Mouse (Mus musculus): ENCODE results near the gene Aak1. TPM values are rescaled to one million over a fixed set of nuclear protein-coding genes. Genes with fewer than 3 reads are reported as not detected.

Gene Aak1
- total and polyA plus RNA-seq, 2 experiments = 2.6 to 7.2 TPM

DNA sequence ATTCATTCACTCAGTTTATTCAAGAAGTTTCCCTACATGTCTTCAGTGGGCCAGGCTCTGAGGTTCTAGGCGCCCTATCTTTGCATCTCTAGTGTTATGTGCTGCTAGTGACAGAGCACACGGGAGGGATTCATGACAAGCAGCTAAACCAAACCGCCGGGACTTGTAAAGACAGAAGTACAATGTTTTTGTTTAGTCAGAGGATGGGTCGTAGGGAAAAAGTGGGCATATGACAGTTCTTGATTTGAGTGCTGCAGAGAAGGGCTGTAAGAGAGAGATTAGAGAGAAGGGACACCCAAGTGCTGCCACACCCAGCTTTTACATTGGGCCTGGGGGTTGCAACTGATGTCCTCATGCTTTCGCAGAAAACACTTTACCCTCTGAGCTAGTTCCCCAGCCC lies 35.4 kb downstream of the Aak1 start:
- Histone ChIP-seq H3K4me1 (ENCODE audit: control insufficient read depth, insufficient read depth, low read length) (no peaks in the 10 kb centered on the region), H3K27ac (replicated peaks; ENCODE audit: insufficient read depth, low read depth, low read length) (no peak overlapping the region), H3K79me2 (ENCODE audit: control insufficient read depth, insufficient read depth, low read length) (no peaks in the 10 kb centered on the region; the same call in 1 of the 2 replicates), H3K4me3 (ENCODE audit: insufficient read depth, low read depth, low read length) (no peak overlapping the region), H3K36me3 (ENCODE audit: control insufficient read depth, insufficient read depth, low read length) (peaks cover 4% of the 10 kb centered on the region; the same call in 1 of the 2 replicates), H3K9ac (ENCODE audit: low read depth, low read length) (no peak overlapping the region), H3K27me3 (ENCODE audit: control insufficient read depth, insufficient read depth, low read length) (no peaks in the 10 kb centered on the region)
- 91% methylated on average over 6 of the region's 6 CpGs for WGBS
- TF ChIP-seq POLR2A (IDR thresholded peaks at IDR 0.05; ENCODE audit: extremely low read depth, insufficient read depth, low read length) = no peak
- TF ChIP-seq CTCF (IDR thresholded peaks at IDR 0.05; ENCODE audit: low read depth, low read length) = no peak
- no peak for DNase-seq (ENCODE audit: extremely low read depth, low read depth, low spot score)

DNA sequence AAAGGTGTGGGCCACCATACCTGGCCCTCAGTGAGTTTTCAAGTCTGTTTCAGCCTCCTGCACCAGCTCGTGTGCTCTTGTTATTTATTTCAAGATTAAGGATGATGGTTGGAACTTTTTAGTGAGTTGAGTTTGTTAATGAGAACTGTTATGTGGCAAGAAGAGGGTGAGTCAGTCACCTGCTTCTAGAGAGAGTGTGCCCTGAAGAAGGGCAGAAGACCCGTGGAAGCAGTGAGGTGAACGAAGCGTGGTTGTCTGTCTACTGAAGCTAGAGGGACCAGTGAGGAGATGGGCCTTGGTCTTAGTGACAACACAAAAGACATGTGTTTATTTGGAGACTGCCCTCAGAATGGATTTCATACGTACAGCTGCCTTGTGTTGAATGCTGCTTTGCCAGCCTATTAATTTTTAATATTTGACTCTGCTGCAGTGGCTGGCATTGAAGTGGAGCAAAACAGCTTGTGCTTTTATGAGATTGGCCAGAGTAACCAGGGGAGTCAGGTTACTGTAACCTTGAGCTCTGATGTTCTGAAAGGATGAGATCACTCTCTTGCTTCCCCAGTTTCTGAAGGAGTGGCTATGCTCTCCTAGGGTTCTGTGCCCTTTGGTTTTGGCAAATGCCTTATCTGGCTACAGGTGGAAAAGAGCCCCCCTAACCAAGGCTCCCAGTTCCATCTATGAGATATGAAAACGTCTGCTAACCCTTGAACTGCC lies 36.7 kb downstream of the Aak1 start:
- no peak overlapping the region for H3K4me3 ChIP-seq (ENCODE audit: insufficient read depth, low read depth, low read length)
- H3K27me3 ChIP-seq (ENCODE audit: control insufficient read depth, insufficient read depth, low read length) = no peaks in the 10 kb centered on the region
- H3K9ac ChIP-seq (ENCODE audit: low read depth, low read length) = no peak overlapping the region
- H3K4me1 ChIP-seq (ENCODE audit: control insufficient read depth, insufficient read depth, low read length) = no peaks in the 10 kb centered on the region
- no peak for DNase-seq (ENCODE audit: extremely low read depth, low read depth, low spot score)
- 74% methylated on average over 6 of the region's 6 CpGs for WGBS
- H3K36me3 ChIP-seq (ENCODE audit: control insufficient read depth, insufficient read depth, low read length) = peaks cover 7% of the 10 kb centered on the region; the same call in 1 of the 2 replicates
- no peaks in the 10 kb centered on the region for H3K79me2 ChIP-seq (ENCODE audit: control insufficient read depth, insufficient read depth, low read length)
- TF ChIP-seq CTCF (IDR thresholded peaks at IDR 0.05; ENCODE audit: low read depth, low read length) (no peak), POLR2A (IDR thresholded peaks at IDR 0.05; ENCODE audit: extremely low read depth, insufficient read depth, low read length) (no peak)
- H3K27ac ChIP-seq (replicated peaks; ENCODE audit: insufficient read depth, low read depth, low read length) = no peak overlapping the region

DNA sequence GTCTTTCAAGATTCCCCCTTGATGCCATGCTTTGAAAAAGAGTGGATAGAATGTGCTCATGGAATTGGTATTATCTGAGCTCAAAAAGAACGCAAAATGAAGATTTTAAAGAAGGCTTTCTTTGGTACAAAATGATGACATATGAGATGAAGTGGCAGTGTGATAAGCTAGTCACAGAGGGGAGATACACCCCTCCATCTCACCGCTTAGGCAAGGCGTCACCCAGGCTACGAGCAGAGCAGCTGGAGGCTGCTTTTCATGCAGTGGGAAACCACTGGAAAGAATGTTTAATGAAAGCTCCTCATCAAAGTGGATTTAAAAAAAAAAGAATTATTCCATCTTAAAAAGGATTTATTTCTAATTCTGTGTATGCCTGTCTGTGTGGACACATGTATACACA lies 37.5 kb downstream of the Aak1 start:
- no peaks in the 10 kb centered on the region for H3K27me3 ChIP-seq (ENCODE audit: control insufficient read depth, insufficient read depth, low read length)
- no peak for DNase-seq (ENCODE audit: extremely low read depth, low read depth, low spot score)
- no peak overlapping the region for H3K9ac ChIP-seq (ENCODE audit: low read depth, low read length)
- no peak overlapping the region for H3K4me3 ChIP-seq (ENCODE audit: insufficient read depth, low read depth, low read length)
- no peaks in the 10 kb centered on the region; the same call in 1 of the 2 replicates for H3K79me2 ChIP-seq (ENCODE audit: control insufficient read depth, insufficient read depth, low read length)
- 96% methylated on average over 4 of the region's 4 CpGs for WGBS
- no peak for TF ChIP-seq POLR2A (IDR thresholded peaks at IDR 0.05; ENCODE audit: extremely low read depth, insufficient read depth, low read length)
- no peak for TF ChIP-seq CTCF (IDR thresholded peaks at IDR 0.05; ENCODE audit: low read depth, low read length)
- no peaks in the 10 kb centered on the region for H3K4me1 ChIP-seq (ENCODE audit: control insufficient read depth, insufficient read depth, low read length)
- H3K36me3 ChIP-seq (ENCODE audit: control insufficient read depth, insufficient read depth, low read length) = peaks cover 7% of the 10 kb centered on the region; the same call in 1 of the 2 replicates
- H3K27ac ChIP-seq (replicated peaks; ENCODE audit: insufficient read depth, low read depth, low read length) = no peak overlapping the region

DNA sequence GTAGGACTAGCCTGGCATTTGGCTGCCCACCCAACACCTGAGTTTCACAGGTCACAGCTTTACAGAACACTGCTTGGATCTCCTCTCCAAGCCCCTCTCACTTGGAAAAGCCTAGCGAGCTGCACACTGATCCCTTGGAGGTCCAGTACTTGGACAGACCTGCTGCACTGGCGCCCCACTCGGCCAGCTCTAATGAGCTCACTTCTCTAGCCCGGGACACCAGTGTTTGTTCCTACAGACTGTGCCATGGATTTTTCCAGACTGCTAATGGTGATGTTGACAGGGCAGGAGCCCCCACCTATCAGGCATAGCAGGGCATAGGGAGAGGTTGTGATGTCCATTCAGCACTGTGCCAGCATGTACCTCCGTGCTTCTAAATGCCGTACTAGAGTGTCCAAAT lies 48.2 kb downstream of the Aak1 start:
- H3K79me2 ChIP-seq (ENCODE audit: control insufficient read depth, insufficient read depth, low read length) = peaks cover 5% of the 10 kb centered on the region; the same call in 1 of the 2 replicates
- TF ChIP-seq POLR2A (IDR thresholded peaks at IDR 0.05; ENCODE audit: extremely low read depth, insufficient read depth, low read length) (no peak), CTCF (IDR thresholded peaks at IDR 0.05; ENCODE audit: low read depth, low read length) (no peak)
- H3K27ac ChIP-seq (replicated peaks; ENCODE audit: insufficient read depth, low read depth, low read length) = no peak overlapping the region
- H3K36me3 ChIP-seq (ENCODE audit: control insufficient read depth, insufficient read depth, low read length) = no peaks in the 10 kb centered on the region; the same call in 1 of the 2 replicates
- H3K9ac ChIP-seq (ENCODE audit: low read depth, low read length) = no peak overlapping the region
- DNase-seq (ENCODE audit: extremely low read depth, low read depth, low spot score) = no peak
- H3K27me3 ChIP-seq (ENCODE audit: control insufficient read depth, insufficient read depth, low read length) = no peaks in the 10 kb centered on the region
- no peaks in the 10 kb centered on the region for H3K4me1 ChIP-seq (ENCODE audit: control insufficient read depth, insufficient read depth, low read length)
- no peak overlapping the region for H3K4me3 ChIP-seq (ENCODE audit: insufficient read depth, low read depth, low read length)
- WGBS = 92% methylated on average over 6 of the region's 6 CpGs

DNA sequence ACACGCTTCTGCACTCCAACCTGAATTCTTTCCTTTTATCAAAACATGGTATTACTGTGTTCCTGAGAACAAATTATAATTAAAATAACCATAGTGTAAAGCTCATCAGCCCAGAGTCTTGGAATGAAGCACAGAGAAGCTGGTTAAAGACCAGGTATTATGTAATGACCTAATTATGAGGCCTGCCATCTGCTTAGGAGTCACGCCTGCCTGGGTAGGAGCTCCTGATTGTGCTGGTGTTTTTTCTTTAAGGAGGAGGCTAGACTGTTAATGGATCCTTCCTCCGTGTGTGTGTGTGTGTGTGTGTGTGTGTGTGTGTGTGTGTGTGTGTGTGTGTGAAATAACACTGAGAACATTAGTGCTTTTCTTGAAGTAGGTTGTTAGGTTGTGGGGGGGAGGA lies 49.7 kb downstream of the Aak1 start:
- TF ChIP-seq POLR2A (IDR thresholded peaks at IDR 0.05; ENCODE audit: extremely low read depth, insufficient read depth, low read length) = no peak
- TF ChIP-seq CTCF (IDR thresholded peaks at IDR 0.05; ENCODE audit: low read depth, low read length) = no peak
- H3K9ac ChIP-seq (ENCODE audit: low read depth, low read length) = no peak overlapping the region
- no peak overlapping the region for H3K4me3 ChIP-seq (ENCODE audit: insufficient read depth, low read depth, low read length)
- no peak for DNase-seq (ENCODE audit: extremely low read depth, low read depth, low spot score)
- H3K27ac ChIP-seq (replicated peaks; ENCODE audit: insufficient read depth, low read depth, low read length) = no peak overlapping the region
- H3K27me3 ChIP-seq (ENCODE audit: control insufficient read depth, insufficient read depth, low read length) = no peaks in the 10 kb centered on the region
- no peaks in the 10 kb centered on the region for H3K36me3 ChIP-seq (ENCODE audit: control insufficient read depth, insufficient read depth, low read length)
- no peaks in the 10 kb centered on the region for H3K4me1 ChIP-seq (ENCODE audit: control insufficient read depth, insufficient read depth, low read length)
- peaks cover 9% of the 10 kb centered on the region for H3K79me2 ChIP-seq (ENCODE audit: control insufficient read depth, insufficient read depth, low read length)
- 88% methylated on average over 3 of the region's 3 CpGs for WGBS

DNA sequence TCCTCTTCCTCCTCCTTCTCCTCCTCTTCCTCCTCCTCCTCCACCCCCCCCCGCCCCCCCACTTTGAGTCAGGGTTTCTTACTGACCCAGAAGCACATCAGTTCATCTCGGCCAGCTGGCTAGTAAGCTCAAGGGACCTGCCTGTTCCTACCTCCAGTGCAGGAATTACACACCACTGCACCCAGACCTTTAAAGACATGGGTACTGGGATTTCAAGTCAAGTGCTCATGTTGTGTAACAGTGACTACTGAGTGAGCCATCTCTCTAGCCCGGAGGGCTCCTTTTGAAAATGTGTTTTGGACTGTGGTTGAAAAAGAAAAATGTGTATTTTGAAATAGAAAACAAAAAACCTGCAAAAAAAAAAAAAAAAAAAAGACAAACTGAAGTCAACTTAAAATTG lies 50.6 kb downstream of the Aak1 start:
- Histone ChIP-seq H3K27me3 (ENCODE audit: control insufficient read depth, insufficient read depth, low read length) (no peaks in the 10 kb centered on the region), H3K4me1 (ENCODE audit: control insufficient read depth, insufficient read depth, low read length) (no peaks in the 10 kb centered on the region), H3K27ac (replicated peaks; ENCODE audit: insufficient read depth, low read depth, low read length) (no peak overlapping the region), H3K9ac (ENCODE audit: low read depth, low read length) (no peak overlapping the region), H3K4me3 (ENCODE audit: insufficient read depth, low read depth, low read length) (no peak overlapping the region), H3K79me2 (ENCODE audit: control insufficient read depth, insufficient read depth, low read length) (peaks cover 9% of the 10 kb centered on the region), H3K36me3 (ENCODE audit: control insufficient read depth, insufficient read depth, low read length) (no peaks in the 10 kb centered on the region)
- no peak for DNase-seq (ENCODE audit: extremely low read depth, low read depth, low spot score)
- 94% methylated on average over 3 of the region's 3 CpGs for WGBS
- no peak for TF ChIP-seq POLR2A (IDR thresholded peaks at IDR 0.05; ENCODE audit: extremely low read depth, insufficient read depth, low read length)
